Mouse (Mus musculus): ENCODE data around the gene Mras.
A peak's percentile ranks its signal among the peaks of the same experiment; 100 is the strongest.

- TF ChIP-seq USF1 (IDR thresholded peaks at IDR 0.05; ENCODE audit: low read depth, low read length) = no peak
- TF ChIP-seq CTCF (IDR thresholded peaks at IDR 0.05 in 2 of 3, conservative IDR thresholded peaks at IDR 0.05 in 1 of 3; ENCODE audit: control insufficient read depth in 1 of 3, insufficient read depth in 1 of 3, low read depth in 2 of 3, low read length in 3 of 3, poor library complexity in 1 of 3, severe bottlenecking in 1 of 3) = peak; percentile 50 to 71 (median 70)
- no peak for TF ChIP-seq USF2 (IDR thresholded peaks at IDR 0.05; ENCODE audit: borderline replicate concordance in 1 of 2, insufficient read depth in 1 of 2, low read depth in 1 of 2, low read length in 2 of 2)
- peak; percentile 36; the same call in 1 of the 2 replicates for TF ChIP-seq ZNF384 (IDR thresholded peaks at IDR 0.05; ENCODE audit: low read depth, low read length)
- no peak for TF ChIP-seq POLR2A (IDR thresholded peaks at IDR 0.05; ENCODE audit: control insufficient read depth in 1 of 2, insufficient read depth in 1 of 2, low read depth in 1 of 2, low read length in 2 of 2, poor library complexity in 1 of 2)
- TF ChIP-seq MEF2A (IDR thresholded peaks at IDR 0.05; ENCODE audit: extremely low read depth, insufficient replicate concordance, low read depth, low read length, poor library complexity, severe bottlenecking) = no peak
- no peak for TF ChIP-seq TCF12 (IDR thresholded peaks at IDR 0.05; ENCODE audit: low read depth, low read length)
- no peak for TF ChIP-seq TBP (IDR thresholded peaks at IDR 0.05; ENCODE audit: low read depth, low read length)
- TF ChIP-seq ZMIZ1 (IDR thresholded peaks at IDR 0.05; ENCODE audit: low read depth, low read length) = no peak
Observed at GRCm38 (mm10) chr9:99449886-99450647, 12.9 kb upstream of the Mras start.
